Mouse (Mus musculus) kidney, adult 2 months (tissue): ENCODE results near the gene Cib3.

ENCODE experiments used
- CTCF ChIP-seq: fragments of 200-500 bp; conservative IDR thresholded peaks from 2 replicates; pipeline ENCODE4 v1.5.1; 2011; ENCODE audit warnings: low read depth, mild to moderate bottlenecking, control low read depth, low read length, moderate library complexity, mixed read lengths; ENCODE audit not compliant: insufficient read depth, insufficient read length
- POLR2A ChIP-seq: fragments of 200-500 bp; IDR thresholded peaks from one replicate; pipeline ENCODE4 v1.6.1; 2011; ENCODE audit warnings: low read depth, low read length, control low read depth

GRCm38 (mm10) chr8:72177346-72177925 lies 35.2 kb downstream of the Cib3 start:
- TF ChIP-seq POLR2A (no peak), CTCF (peak; percentile 79)
